Mouse (Mus musculus) liver, postnatal 0 days (tissue): ENCODE results near the gene Urb1. TPM values are rescaled to one million over a fixed set of nuclear protein-coding genes. Genes with fewer than 3 reads are reported as not detected.
A peak's percentile ranks its signal among the peaks of the same experiment; 100 is the strongest.

ENCODE experiments used
- ATAC-seq: fragments of 200-750 bp; cut with Nextera tagmentation; 2 replicates; pipeline ENCODE4 v1.8.0; 2017; ENCODE audit warnings: mild to moderate bottlenecking, moderate library complexity
- DNase-seq: peaks from one replicate; pipeline ENCODE4 v3.0.0-alpha.2; 2016
- H3K27ac ChIP-seq: fragments of 300-500 bp; sonication (generic); 2 replicates; pipeline ENCODE4 v1.5.1; 2014; ENCODE audit warnings: antibody characterized with exemption, moderate library complexity, mild to moderate bottlenecking, low read depth
- H3K27me3 ChIP-seq: fragments of 300-500 bp; sonication (generic); 2 replicates; pipeline ENCODE4 v1.6.1; 2014; ENCODE audit warnings: low read length, control low read depth, mixed read lengths; ENCODE audit not compliant: insufficient read depth
- H3K36me3 ChIP-seq: fragments of 300-500 bp; sonication (generic); replicated peaks from 2 replicates; pipeline ENCODE4 v1.6.1; 2014; ENCODE audit warnings: mild to moderate bottlenecking, control low read depth, low read length, moderate library complexity, mixed read lengths; ENCODE audit not compliant: insufficient read depth
- H3K4me1 ChIP-seq: fragments of 300-500 bp; sonication (generic); 2 replicates; pipeline ENCODE4 v1.6.1; 2014; ENCODE audit warnings: antibody characterized with exemption, mild to moderate bottlenecking, control low read depth; ENCODE audit not compliant: insufficient read depth
- H3K4me2 ChIP-seq: fragments of 300-500 bp; sonication (generic); 2 replicates; pipeline ENCODE4 v1.6.1; 2014; ENCODE audit warnings: low read depth, mild to moderate bottlenecking, low read length, moderate library complexity, mixed read lengths
- H3K4me3 ChIP-seq: fragments of 300-500 bp; sonication (generic); 2 replicates; pipeline ENCODE4 v1.5.1; 2014; ENCODE audit warnings: low read depth, low read length
- H3K9ac ChIP-seq: fragments of 300-500 bp; sonication (generic); replicated peaks from 2 replicates; pipeline ENCODE4 v1.6.1; 2014; ENCODE audit warnings: mild to moderate bottlenecking, moderate library complexity
- H3K9me3 ChIP-seq: fragments of 300-500 bp; sonication (generic); 2 replicates; pipeline ENCODE4 v1.6.1; 2016; ENCODE audit warnings: mild to moderate bottlenecking, control low read depth, low read length, mixed read lengths
- CTCF ChIP-seq: sonication (generic); IDR thresholded peaks from 2 replicates; pipeline ENCODE4 v1.5.1; 2016; ENCODE audit warnings: antibody characterized with exemption, low read depth
- EP300 ChIP-seq: IDR thresholded peaks from 2 replicates; pipeline ENCODE4 v1.6.1; 2016; ENCODE audit warnings: antibody characterized with exemption, low read depth, mild to moderate bottlenecking
- whole genome bisulfite sequencing: fragments of 180-500 bp; shearing (Covaris S2); extraction: QIAGEN DNeasy Blood & Tissue Kit; methylation state at CpG from one replicate; pipeline ENCODE4 v1.1.7; 2014; ENCODE audit not compliant: insufficient replicate concordance; 5-methylcytosine and 5-hydroxymethylcytosine counted together
- polyA plus RNA-seq: library from polyadenylated mRNA; unstranded; fragments of >200 nt; fragmentation: Nextera tagmentation; extraction: Ambion mirVana; gene quantifications from 2 replicates; pipeline ENCODE4 v1.2.1, GENCODE M21; 2015

Urb1 gene
- polyA plus RNA-seq, 1 experiment from 2014 or later: 1.6 TPM

DNA sequence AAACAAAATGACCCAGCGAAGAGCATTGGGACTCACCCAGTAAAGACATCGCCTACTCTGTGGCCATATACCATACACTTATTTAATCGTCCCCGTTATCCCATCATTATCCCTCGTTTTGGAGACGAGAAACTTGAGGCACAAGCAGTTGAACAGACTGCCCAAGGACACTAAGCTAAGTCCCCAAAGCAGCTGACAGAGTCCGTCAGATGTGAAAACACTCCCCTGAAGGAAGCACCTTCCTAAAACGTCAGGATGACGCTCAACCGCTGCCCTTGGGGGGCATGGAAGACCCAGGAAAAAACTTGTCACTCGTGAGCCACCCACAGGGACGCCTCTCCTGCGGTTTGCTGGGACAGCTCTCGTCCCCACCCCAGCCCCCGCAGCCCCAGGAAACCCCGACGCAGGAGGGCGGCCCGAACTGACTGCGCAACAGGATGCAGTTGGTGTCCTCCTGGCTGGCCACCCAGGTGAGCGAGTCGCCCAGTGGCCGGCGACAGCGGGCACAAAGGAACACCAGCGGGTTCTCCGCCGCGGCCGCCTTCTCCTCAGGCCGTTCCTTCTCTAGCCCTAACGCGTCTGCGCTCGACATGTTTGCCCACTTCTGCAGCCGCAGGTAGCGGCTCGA, 83.5 kb downstream of the Urb1 start:
- ATAC-seq (peak; percentile 46), DNase-seq (no peak)
- Histone ChIP-seq H3K36me3 (peaks cover 18% of the 10 kb centered on the region; the same call in 1 of the 2 replicates), H3K27ac (peak overlapping the region; percentile 73), H3K4me3 (peak overlapping the region; percentile 89), H3K4me2 (peak overlapping the region; percentile 79), H3K4me1 (peaks cover 6% of the 10 kb centered on the region; the same call in 1 of the 2 replicates), H3K9me3 (peaks cover 8% of the 10 kb centered on the region; the same call in 1 of the 2 replicates), H3K27me3 (no peaks in the 10 kb centered on the region), H3K9ac (peak overlapping the region; percentile 88)
- WGBS: 3% methylated on average over 38 of the region's 38 CpGs
- no peak for TF ChIP-seq EP300
- TF ChIP-seq CTCF: no peak

DNA sequence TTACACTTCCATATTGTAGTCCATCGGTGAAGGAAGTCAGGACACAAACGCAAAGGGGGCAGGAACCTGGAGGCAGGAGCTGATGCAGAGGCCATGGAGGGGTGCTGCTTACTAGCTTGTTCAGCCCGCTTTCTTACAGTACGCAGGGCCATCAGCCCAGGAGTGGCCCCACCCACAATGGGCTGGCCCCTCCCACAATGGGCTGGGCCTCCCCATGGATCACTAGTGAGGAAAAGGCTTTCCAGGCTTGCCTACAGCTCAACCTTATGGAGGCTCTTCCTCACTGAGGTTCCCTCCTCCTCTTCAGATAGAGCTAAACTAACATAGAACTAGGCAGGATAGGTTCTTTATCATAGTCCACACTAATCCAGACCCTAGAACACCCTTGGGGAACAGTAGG, 86.2 kb downstream of the Urb1 start:
- TF ChIP-seq CTCF (no peak), EP300 (no peak)
- Histone ChIP-seq H3K36me3 (peaks cover 37% of the 10 kb centered on the region), H3K27ac (no peak overlapping the region), H3K9me3 (no peaks in the 10 kb centered on the region), H3K4me2 (no peak overlapping the region), H3K27me3 (no peaks in the 10 kb centered on the region), H3K4me3 (no peak overlapping the region), H3K9ac (no peak overlapping the region), H3K4me1 (peaks cover 6% of the 10 kb centered on the region; the same call in 1 of the 2 replicates)
- DNase-seq (no peak), ATAC-seq (no peak)
- 94% methylated on average over 4 of the region's 4 CpGs for WGBS

GRCm38 (mm10) chr16:90710313-90710712, 99.9 kb downstream of the Urb1 start:
- ATAC-seq (no peak), DNase-seq (no peak)
- 59% methylated on average over 12 of the region's 12 CpGs for WGBS
- Histone ChIP-seq H3K36me3 (no peaks in the 10 kb centered on the region), H3K9ac (no peak overlapping the region), H3K27ac (no peak overlapping the region), H3K27me3 (no peaks in the 10 kb centered on the region), H3K9me3 (no peaks in the 10 kb centered on the region), H3K4me3 (no peak overlapping the region), H3K4me2 (no peak overlapping the region), H3K4me1 (no peaks in the 10 kb centered on the region)
- TF ChIP-seq CTCF (no peak), EP300 (no peak)

DNA sequence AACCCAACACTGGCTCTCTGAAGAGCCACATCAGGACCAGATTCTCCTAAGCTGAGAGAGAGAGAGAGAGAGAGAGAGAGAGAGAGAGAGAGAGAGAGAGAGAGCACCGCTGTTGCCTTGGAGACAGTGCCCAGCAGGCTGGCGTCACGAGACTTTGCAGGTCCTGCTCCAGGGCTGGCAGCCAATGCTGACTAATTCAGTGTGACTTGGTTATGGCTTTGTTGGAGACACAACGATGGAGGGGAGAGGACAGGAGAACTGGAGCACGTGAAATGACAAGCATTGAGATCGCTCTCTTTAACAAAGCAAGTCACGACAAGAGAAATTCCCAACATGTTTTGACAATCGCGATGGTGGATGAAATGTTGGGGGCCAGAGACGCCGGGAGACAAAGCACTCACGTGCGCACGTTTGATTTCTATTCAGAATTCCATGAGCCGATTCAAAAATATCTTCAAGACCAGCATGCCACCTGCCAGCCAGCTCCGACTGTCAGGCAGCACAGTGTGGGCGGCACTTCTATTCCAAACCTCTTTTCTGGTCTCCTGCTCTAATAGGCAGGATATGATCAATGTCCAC, 100.4 kb downstream of the Urb1 start:
- no peaks in the 10 kb centered on the region for H3K27me3 ChIP-seq
- H3K4me1 ChIP-seq: no peaks in the 10 kb centered on the region
- 59% methylated on average over 17 of the region's 17 CpGs for WGBS
- ATAC-seq (no peak), DNase-seq (no peak)
- H3K36me3 ChIP-seq: no peaks in the 10 kb centered on the region
- H3K27ac ChIP-seq: no peak overlapping the region
- H3K4me2 ChIP-seq: no peak overlapping the region
- no peak overlapping the region for H3K9ac ChIP-seq
- no peak overlapping the region for H3K4me3 ChIP-seq
- H3K9me3 ChIP-seq: no peaks in the 10 kb centered on the region
- TF ChIP-seq CTCF (no peak), EP300 (no peak)

- no peaks in the 10 kb centered on the region for H3K36me3 ChIP-seq
- DNase-seq (no peak), ATAC-seq (no peak)
- H3K9me3 ChIP-seq: no peaks in the 10 kb centered on the region
- no peak overlapping the region for H3K9ac ChIP-seq
- H3K27me3 ChIP-seq: no peaks in the 10 kb centered on the region
- no peak overlapping the region for H3K4me3 ChIP-seq
- H3K4me2 ChIP-seq: no peak overlapping the region
- TF ChIP-seq EP300 (no peak), CTCF (no peak)
- 8% methylated on average over 3 of the region's 3 CpGs for WGBS
- no peak overlapping the region for H3K27ac ChIP-seq
- no peaks in the 10 kb centered on the region for H3K4me1 ChIP-seq
Measured at GRCm38 (mm10) chr16:90706279-90706678, 103.9 kb downstream of the Urb1 start.

GRCm38 (mm10) chr16:90704161-90704825, 105.9 kb downstream of the Urb1 start:
- H3K27me3 ChIP-seq: no peaks in the 10 kb centered on the region
- TF ChIP-seq EP300: no peak
- no peak for TF ChIP-seq CTCF
- no peaks in the 10 kb centered on the region for H3K9me3 ChIP-seq
- 67% methylated on average over 13 of the region's 13 CpGs for WGBS
- H3K4me3 ChIP-seq: no peak overlapping the region
- no peaks in the 10 kb centered on the region for H3K36me3 ChIP-seq
- no peak overlapping the region for H3K9ac ChIP-seq
- H3K4me2 ChIP-seq: no peak overlapping the region
- no peak overlapping the region for H3K27ac ChIP-seq
- no peak for DNase-seq
- ATAC-seq: no peak
- no peaks in the 10 kb centered on the region for H3K4me1 ChIP-seq
